Mouse (Mus musculus) heart, embryonic 14.5 days (tissue): ENCODE measurements around the gene Ush2a. TPM values are rescaled to one million over a fixed set of nuclear protein-coding genes. Genes with fewer than 3 reads are reported as not detected.

ENCODE experiments used
- ATAC-seq: fragments of 200-750 bp; cut with Nextera tagmentation; 2 replicates; pipeline ENCODE4 v1.8.0; 2017; ENCODE audit warnings: low read depth, moderate TSS enrichment; ENCODE audit not compliant: insufficient number of reproducible peaks, insufficient read depth, low FRiP score
- H3K27ac ChIP-seq, 2 experiments: fragments of 200-500 bp in 1 of 2; fragments of 300-500 bp in 1 of 2; sonication (generic) in 1 of 2; replicated peaks in 1 of 2; 2 replicates each; pipeline ENCODE4 v1.5.1; 2012 to 2014; ENCODE audit warnings: low read depth in 2 of 2, low read length in 2 of 2, control low read depth in 1 of 2, mild to moderate bottlenecking in 1 of 2, mixed read lengths in 1 of 2; ENCODE audit not compliant: control insufficient read depth in 1 of 2, insufficient read depth in 1 of 2
- H3K27me3 ChIP-seq: fragments of 300-500 bp; sonication (generic); 2 replicates; pipeline ENCODE4 v1.6.1; 2014; ENCODE audit warnings: mild to moderate bottlenecking, low read length, control low read depth; ENCODE audit not compliant: control insufficient read depth, insufficient read depth
- H3K36me3 ChIP-seq: fragments of 300-500 bp; sonication (generic); 2 replicates; pipeline ENCODE4 v1.6.1; 2014; ENCODE audit warnings: mild to moderate bottlenecking, control low read depth, low read length, mixed read lengths; ENCODE audit not compliant: control insufficient read depth, insufficient read depth
- H3K4me1 ChIP-seq, 2 experiments: fragments of 200-500 bp in 1 of 2; fragments of 300-500 bp in 1 of 2; sonication (generic) in 1 of 2; 2 replicates each; pipeline ENCODE4 v1.6.1; 2012 to 2014; ENCODE audit warnings: low read length in 2 of 2, control low read depth in 1 of 2, mixed read lengths in 1 of 2; ENCODE audit not compliant: control insufficient read depth in 2 of 2, insufficient read depth in 2 of 2
- H3K4me2 ChIP-seq: fragments of 300-500 bp; sonication (generic); 2 replicates; pipeline ENCODE4 v1.6.1; 2014; ENCODE audit warnings: mild to moderate bottlenecking, low read length
- H3K4me3 ChIP-seq, 2 experiments: fragments of 200-500 bp in 1 of 2; fragments of 300-500 bp in 1 of 2; sonication (generic) in 1 of 2; 2 replicates each; pipeline ENCODE4 v1.5.1; 2012 to 2014; ENCODE audit warnings: low read length in 2 of 2, mild to moderate bottlenecking in 2 of 2, control low read depth in 1 of 2, low read depth in 1 of 2, moderate library complexity in 1 of 2; ENCODE audit not compliant: control insufficient read depth in 1 of 2, insufficient read depth in 1 of 2
- H3K9ac ChIP-seq: fragments of 300-500 bp; sonication (generic); 2 replicates; pipeline ENCODE4 v1.6.1; 2014; ENCODE audit warnings: mild to moderate bottlenecking, low read length
- H3K9me3 ChIP-seq: fragments of 300-500 bp; sonication (generic); 2 replicates; pipeline ENCODE4 v1.6.1; 2016; ENCODE audit warnings: low read length, control low read depth; ENCODE audit not compliant: control insufficient read depth
- WGBS: fragments of 180-500 bp; shearing (Covaris S2); extraction: QIAGEN DNeasy Blood & Tissue Kit; methylation state at CpG from one replicate; pipeline ENCODE4 v1.1.7; 2014; 5-methylcytosine and 5-hydroxymethylcytosine counted together
- polyA plus RNA-seq: library from polyadenylated mRNA; unstranded; fragments of >200 nt; fragmentation: Nextera tagmentation; extraction: Ambion mirVana; gene quantifications from 2 replicates; pipeline ENCODE4 v1.2.1, GENCODE M21; 2014

The Ush2a gene
- polyA plus RNA-seq, 1 experiment from 2014 or later: 0.08 TPM

- Histone ChIP-seq H3K4me2 (no peak overlapping the region), H3K27me3 (no peaks in the 10 kb centered on the region), H3K9me3 (no peaks in the 10 kb centered on the region), H3K27ac (no peak overlapping the region), H3K9ac (no peak overlapping the region), H3K36me3 (no peaks in the 10 kb centered on the region), H3K4me3 (no peak overlapping the region), H3K4me1 (no peaks in the 10 kb centered on the region)
- no peak for ATAC-seq
These were observed 592.4 kb downstream of the Ush2a start for GRCm38 (mm10) chr1:188854240-188854639.

GRCm38 (mm10) chr1:188855034-188855433 is 593.2 kb downstream of the Ush2a start:
- WGBS: 95% methylated on average over 2 of the region's 2 CpGs
- no peak for ATAC-seq
- no peaks in the 10 kb centered on the region for H3K9me3 ChIP-seq
- H3K36me3 ChIP-seq: no peaks in the 10 kb centered on the region
- no peak overlapping the region for H3K27ac ChIP-seq
- H3K4me3 ChIP-seq: no peak overlapping the region
- H3K4me2 ChIP-seq: no peak overlapping the region
- H3K27me3 ChIP-seq: no peaks in the 10 kb centered on the region
- H3K4me1 ChIP-seq: no peaks in the 10 kb centered on the region
- no peak overlapping the region for H3K9ac ChIP-seq

GRCm38 (mm10) chr1:188859718-188860117 is 597.9 kb downstream of the Ush2a start:
- no peak overlapping the region for H3K4me3 ChIP-seq
- H3K27ac ChIP-seq: no peak overlapping the region
- no peak overlapping the region for H3K4me2 ChIP-seq
- no peaks in the 10 kb centered on the region for H3K4me1 ChIP-seq
- H3K27me3 ChIP-seq: no peaks in the 10 kb centered on the region
- ATAC-seq: no peak
- 86% methylated on average over 5 of the region's 5 CpGs for WGBS
- no peaks in the 10 kb centered on the region for H3K9me3 ChIP-seq
- H3K36me3 ChIP-seq: no peaks in the 10 kb centered on the region
- H3K9ac ChIP-seq: no peak overlapping the region

- Histone ChIP-seq H3K9ac (no peak overlapping the region), H3K4me3 (no peak overlapping the region), H3K4me2 (peak overlapping the region; percentile 45), H3K36me3 (no peaks in the 10 kb centered on the region), H3K4me1 (no peaks in the 10 kb centered on the region; a peak in 1 of 4 replicates), H3K27me3 (no peaks in the 10 kb centered on the region), H3K27ac (no peak overlapping the region), H3K9me3 (no peaks in the 10 kb centered on the region)
- ATAC-seq: no peak
- WGBS: 50% methylated on average over 5 of the region's 5 CpGs
These were observed 604.1 kb downstream of the Ush2a start for GRCm38 (mm10) chr1:188865881-188866280.

- Histone ChIP-seq H3K9me3 (no peaks in the 10 kb centered on the region), H3K27me3 (no peaks in the 10 kb centered on the region), H3K36me3 (no peaks in the 10 kb centered on the region), H3K9ac (no peak overlapping the region), H3K4me1 (no peaks in the 10 kb centered on the region; a peak in 1 of 4 replicates), H3K4me2 (peak overlapping the region; percentile 45), H3K27ac (no peak overlapping the region), H3K4me3 (no peak overlapping the region)
- 44% methylated on average over 11 of the region's 11 CpGs for WGBS
- no peak for ATAC-seq
These were observed 604.7 kb downstream of the Ush2a start for GRCm38 (mm10) chr1:188866515-188866914.

- Histone ChIP-seq H3K4me3 (no peak overlapping the region), H3K27me3 (no peaks in the 10 kb centered on the region), H3K36me3 (no peaks in the 10 kb centered on the region), H3K9ac (no peak overlapping the region), H3K4me2 (no peak overlapping the region), H3K27ac (no peak overlapping the region), H3K4me1 (no peaks in the 10 kb centered on the region), H3K9me3 (no peaks in the 10 kb centered on the region)
- ATAC-seq: no peak
- 83% methylated on average over 4 of the region's 4 CpGs for WGBS
These were observed 616.8 kb downstream of the Ush2a start for GRCm38 (mm10) chr1:188878531-188879055.

- Histone ChIP-seq H3K4me2 (no peak overlapping the region), H3K36me3 (no peaks in the 10 kb centered on the region), H3K4me1 (0 out of 4 replicates have a peak, but pooled peaks cover 0 to 7% of the 10 kb centered on the region in 2 experiments), H3K9me3 (no peaks in the 10 kb centered on the region), H3K4me3 (no peak overlapping the region), H3K9ac (no peak overlapping the region), H3K27ac (no peak overlapping the region), H3K27me3 (no peaks in the 10 kb centered on the region)
- WGBS: 13% methylated on average over 4 of the region's 4 CpGs
- no peak for ATAC-seq
These were observed 635.2 kb downstream of the Ush2a start for GRCm38 (mm10) chr1:188896906-188897551.

GRCm38 (mm10) chr1:188904091-188904490 is 642.3 kb downstream of the Ush2a start:
- Histone ChIP-seq H3K27ac (no peak overlapping the region), H3K27me3 (no peaks in the 10 kb centered on the region), H3K4me1 (no peaks in the 10 kb centered on the region), H3K4me2 (no peak overlapping the region), H3K36me3 (no peaks in the 10 kb centered on the region), H3K4me3 (no peak overlapping the region), H3K9ac (no peak overlapping the region), H3K9me3 (no peaks in the 10 kb centered on the region)
- ATAC-seq: no peak
- WGBS: 29% methylated on average over 10 of the region's 10 CpGs
